Mouse (Mus musculus) hindbrain, embryonic 13.5 days (tissue): ENCODE measurements around the gene Ankrd9. TPM values are rescaled to one million over a fixed set of nuclear protein-coding genes. Genes with fewer than 3 reads are reported as not detected.

Source experiments
- ATAC-seq: fragments of 200-750 bp; cut with Nextera tagmentation; 2 replicates; pipeline ENCODE4 v1.8.0; 2017; ENCODE audit warnings: moderate TSS enrichment; ENCODE audit not compliant: low FRiP score
- H3K27ac ChIP-seq: fragments of 300-500 bp; sonication (generic); 2 replicates; pipeline ENCODE4 v1.5.1; 2015; ENCODE audit warnings: inconsistent platforms, mild to moderate bottlenecking, moderate library complexity
- H3K27me3 ChIP-seq: fragments of 300-500 bp; sonication (generic); 2 replicates; pipeline ENCODE4 v1.6.1; 2015; ENCODE audit warnings: mild to moderate bottlenecking, inconsistent platforms
- H3K36me3 ChIP-seq: fragments of 300-500 bp; sonication (generic); 2 replicates; pipeline ENCODE4 v1.6.1; 2015; ENCODE audit warnings: mild to moderate bottlenecking, inconsistent platforms
- H3K4me1 ChIP-seq: fragments of 300-500 bp; sonication (generic); replicated peaks from 2 replicates; pipeline ENCODE4 v1.6.1; 2015; ENCODE audit warnings: inconsistent platforms
- H3K4me2 ChIP-seq: fragments of 300-500 bp; sonication (generic); 2 replicates; pipeline ENCODE4 v1.6.1; 2015; ENCODE audit warnings: inconsistent platforms, mild to moderate bottlenecking, moderate library complexity
- H3K4me3 ChIP-seq: fragments of 300-500 bp; sonication (generic); 2 replicates; pipeline ENCODE4 v1.5.1; 2015; ENCODE audit warnings: mild to moderate bottlenecking, inconsistent platforms
- H3K9ac ChIP-seq: fragments of 300-500 bp; sonication (generic); 2 replicates; pipeline ENCODE4 v1.6.1; 2015; ENCODE audit warnings: mild to moderate bottlenecking, inconsistent platforms
- H3K9me3 ChIP-seq: fragments of 300-500 bp; sonication (generic); 2 replicates; pipeline ENCODE4 v1.6.1; 2016; ENCODE audit warnings: inconsistent platforms
- WGBS: fragments of 180-500 bp; shearing (Covaris S2); methylation state at CpG from one replicate; pipeline ENCODE4 v1.1.7; 2015; 5-methylcytosine and 5-hydroxymethylcytosine counted together
- polyA plus RNA-seq: library from polyadenylated mRNA; unstranded; fragments of >200 nt; fragmentation: Nextera tagmentation; extraction: Ambion mirVana; gene quantifications from 2 replicates; pipeline ENCODE4 v1.2.1, GENCODE M21; 2015

Gene Ankrd9
- polyA plus RNA-seq, 1 experiment from 2014 or later, result 6.8 TPM

GRCm38 (mm10) chr12:110950151-110950550 lies 28.7 kb downstream of the Ankrd9 start:
- WGBS, result 79% methylated on average over 4 of the region's 4 CpGs
- Histone ChIP-seq H3K4me3 (no peak overlapping the region), H3K27me3 (no peaks in the 10 kb centered on the region), H3K9ac (no peak overlapping the region), H3K36me3 (peaks cover 54% of the 10 kb centered on the region), H3K9me3 (no peaks in the 10 kb centered on the region), H3K4me1 (no peaks in the 10 kb centered on the region), H3K27ac (no peak overlapping the region), H3K4me2 (no peak overlapping the region)
- no peak for ATAC-seq

GRCm38 (mm10) chr12:110949410-110949809 lies 29.4 kb downstream of the Ankrd9 start:
- Histone ChIP-seq H3K9ac (no peak overlapping the region), H3K36me3 (peaks cover 54% of the 10 kb centered on the region), H3K4me2 (no peak overlapping the region), H3K4me3 (no peak overlapping the region), H3K4me1 (no peaks in the 10 kb centered on the region), H3K27ac (no peak overlapping the region), H3K9me3 (no peaks in the 10 kb centered on the region), H3K27me3 (no peaks in the 10 kb centered on the region)
- ATAC-seq, result no peak
- 97% methylated on average over 1 of the region's 1 CpGs for WGBS

GRCm38 (mm10) chr12:110948910-110949201 lies 30.0 kb downstream of the Ankrd9 start:
- Histone ChIP-seq H3K4me3 (no peak overlapping the region), H3K27me3 (no peaks in the 10 kb centered on the region), H3K4me1 (no peaks in the 10 kb centered on the region), H3K4me2 (no peak overlapping the region), H3K36me3 (peaks cover 54% of the 10 kb centered on the region), H3K9me3 (no peaks in the 10 kb centered on the region), H3K27ac (no peak overlapping the region), H3K9ac (no peak overlapping the region)
- ATAC-seq, result no peak
- 90% methylated on average over 3 of the region's 3 CpGs for WGBS

DNA sequence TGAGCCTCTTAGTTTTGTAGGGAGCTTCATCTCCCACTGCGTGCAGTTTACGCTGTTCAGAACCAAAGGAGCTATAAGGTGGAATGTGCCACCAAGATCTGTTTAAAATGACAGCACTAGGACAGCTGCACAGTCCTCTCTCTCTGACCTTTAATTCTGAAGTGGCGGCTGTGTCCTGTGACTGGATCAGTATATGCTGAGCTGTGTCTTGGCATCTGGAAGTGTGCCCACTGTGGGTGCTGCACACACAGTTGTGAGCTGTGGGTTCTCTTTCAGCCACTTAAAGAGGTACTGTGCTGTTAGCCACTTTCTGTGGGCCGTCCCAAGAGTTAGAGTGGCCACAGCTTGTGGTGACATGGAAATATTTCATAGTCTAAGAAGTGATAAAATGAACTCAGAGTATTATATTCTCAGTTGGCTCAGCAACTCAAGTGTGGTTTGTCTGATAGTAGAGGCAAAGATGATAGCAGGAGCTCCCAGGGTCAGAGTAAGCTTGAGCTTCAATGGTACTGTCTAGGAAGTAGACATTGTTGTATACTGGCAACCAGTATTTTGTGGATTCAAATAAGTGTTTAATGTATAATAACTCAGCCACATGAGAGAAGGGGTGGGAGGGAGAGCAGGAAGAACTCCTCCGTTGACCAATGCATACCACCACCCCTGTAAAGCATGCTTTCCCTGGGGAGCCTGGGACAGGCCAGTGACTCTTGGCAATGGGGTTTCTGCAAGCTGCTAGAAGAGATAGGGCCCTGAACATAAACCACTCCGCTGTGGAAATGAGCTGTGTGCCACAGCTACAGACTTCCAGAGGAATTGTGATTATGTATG lies 30.5 kb downstream of the Ankrd9 start:
- peaks cover 59% of the 10 kb centered on the region for H3K36me3 ChIP-seq
- H3K27me3 ChIP-seq, result no peaks in the 10 kb centered on the region
- H3K9ac ChIP-seq, result no peak overlapping the region
- no peak overlapping the region for H3K4me3 ChIP-seq
- 95% methylated on average over 6 of the region's 6 CpGs for WGBS
- no peaks in the 10 kb centered on the region for H3K9me3 ChIP-seq
- H3K27ac ChIP-seq, result no peak overlapping the region
- no peak for ATAC-seq
- no peaks in the 10 kb centered on the region for H3K4me1 ChIP-seq
- no peak overlapping the region for H3K4me2 ChIP-seq

DNA sequence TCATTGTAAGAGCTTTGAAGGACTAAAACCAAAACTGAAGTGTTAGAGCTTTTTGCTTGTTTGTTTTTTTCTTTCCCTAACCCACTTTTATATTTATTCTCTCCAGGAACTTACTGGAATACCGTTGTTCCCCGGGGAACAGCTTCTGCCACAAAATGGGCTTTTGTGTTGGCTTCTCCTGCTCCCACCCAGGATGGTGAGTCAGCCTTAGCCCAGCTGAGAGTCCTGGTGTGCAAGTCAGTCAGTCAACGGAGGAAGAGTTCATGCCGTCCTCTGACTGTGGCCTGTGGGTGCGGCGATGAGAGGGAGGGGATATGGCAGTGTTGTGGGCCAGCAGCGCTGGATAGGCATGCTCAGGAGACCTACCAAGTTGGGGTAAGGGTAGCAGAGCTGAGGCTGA lies 32.6 kb downstream of the Ankrd9 start:
- Histone ChIP-seq H3K4me3 (no peak overlapping the region), H3K27ac (no peak overlapping the region), H3K4me1 (no peaks in the 10 kb centered on the region), H3K9ac (no peak overlapping the region), H3K4me2 (no peak overlapping the region), H3K36me3 (peaks cover 73% of the 10 kb centered on the region), H3K27me3 (no peaks in the 10 kb centered on the region), H3K9me3 (no peaks in the 10 kb centered on the region)
- 91% methylated on average over 7 of the region's 7 CpGs for WGBS
- ATAC-seq, result no peak

DNA sequence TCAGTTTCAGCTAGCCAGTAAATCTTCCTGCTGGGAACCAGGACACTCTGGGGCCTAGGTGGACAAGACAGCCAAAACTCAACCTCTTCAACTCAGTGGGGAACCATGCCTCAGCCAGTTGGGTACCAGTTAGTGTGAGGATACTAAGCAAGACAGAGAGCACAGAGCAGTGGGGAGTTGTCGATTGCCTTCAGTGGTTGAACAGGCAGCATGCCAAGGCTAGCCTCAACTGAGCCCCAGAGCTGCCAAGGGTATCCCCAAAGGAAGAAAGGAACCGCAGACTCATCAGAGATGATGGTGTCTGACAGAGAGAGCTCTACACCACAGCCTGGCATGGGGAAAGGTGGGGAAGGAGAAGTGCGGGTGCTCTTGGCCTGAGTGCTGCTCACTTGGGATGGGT lies 38.0 kb downstream of the Ankrd9 start:
- no peak overlapping the region for H3K4me2 ChIP-seq
- no peak for ATAC-seq
- H3K4me3 ChIP-seq, result no peak overlapping the region
- no peaks in the 10 kb centered on the region for H3K9me3 ChIP-seq
- no peak overlapping the region for H3K27ac ChIP-seq
- no peaks in the 10 kb centered on the region for H3K27me3 ChIP-seq
- peaks cover 71% of the 10 kb centered on the region for H3K36me3 ChIP-seq
- no peaks in the 10 kb centered on the region for H3K4me1 ChIP-seq
- H3K9ac ChIP-seq, result no peak overlapping the region; the same call in 1 of the 2 replicates
- 86% methylated on average over 3 of the region's 3 CpGs for WGBS

GRCm38 (mm10) chr12:110939385-110939784 lies 39.5 kb downstream of the Ankrd9 start:
- Histone ChIP-seq H3K4me3 (no peak overlapping the region), H3K9me3 (no peaks in the 10 kb centered on the region), H3K27ac (no peak overlapping the region), H3K36me3 (peaks cover 57% of the 10 kb centered on the region), H3K9ac (no peak overlapping the region), H3K4me2 (no peak overlapping the region), H3K4me1 (no peaks in the 10 kb centered on the region), H3K27me3 (no peaks in the 10 kb centered on the region)
- ATAC-seq, result no peak
- WGBS, result 97% methylated on average over 5 of the region's 5 CpGs

DNA sequence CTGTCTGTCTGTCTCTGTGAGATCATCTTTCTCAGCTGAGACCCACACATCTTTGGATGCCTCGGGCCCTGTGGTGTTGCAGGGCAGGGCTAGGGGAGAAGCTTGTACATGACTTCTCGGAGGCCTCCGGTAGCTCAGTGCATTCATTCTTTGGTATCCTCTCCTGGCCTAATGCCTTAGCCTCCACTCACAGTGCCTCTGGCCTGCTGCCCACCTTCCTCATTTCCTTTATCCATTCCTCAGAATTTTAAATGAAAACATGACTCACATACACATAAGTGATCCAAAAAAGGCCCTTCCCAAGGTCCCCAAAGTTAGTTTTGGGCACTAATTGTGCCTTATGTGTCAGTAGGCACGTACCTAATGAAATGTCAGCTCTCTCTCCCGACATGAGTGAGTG lies 41.3 kb downstream of the Ankrd9 start:
- no peaks in the 10 kb centered on the region for H3K27me3 ChIP-seq
- no peak for ATAC-seq
- no peak overlapping the region for H3K4me3 ChIP-seq
- no peak overlapping the region for H3K4me2 ChIP-seq
- peaks cover 61% of the 10 kb centered on the region for H3K36me3 ChIP-seq
- WGBS, result 93% methylated on average over 5 of the region's 5 CpGs
- H3K27ac ChIP-seq, result no peak overlapping the region
- H3K9me3 ChIP-seq, result no peaks in the 10 kb centered on the region
- no peak overlapping the region for H3K9ac ChIP-seq
- no peaks in the 10 kb centered on the region for H3K4me1 ChIP-seq

DNA sequence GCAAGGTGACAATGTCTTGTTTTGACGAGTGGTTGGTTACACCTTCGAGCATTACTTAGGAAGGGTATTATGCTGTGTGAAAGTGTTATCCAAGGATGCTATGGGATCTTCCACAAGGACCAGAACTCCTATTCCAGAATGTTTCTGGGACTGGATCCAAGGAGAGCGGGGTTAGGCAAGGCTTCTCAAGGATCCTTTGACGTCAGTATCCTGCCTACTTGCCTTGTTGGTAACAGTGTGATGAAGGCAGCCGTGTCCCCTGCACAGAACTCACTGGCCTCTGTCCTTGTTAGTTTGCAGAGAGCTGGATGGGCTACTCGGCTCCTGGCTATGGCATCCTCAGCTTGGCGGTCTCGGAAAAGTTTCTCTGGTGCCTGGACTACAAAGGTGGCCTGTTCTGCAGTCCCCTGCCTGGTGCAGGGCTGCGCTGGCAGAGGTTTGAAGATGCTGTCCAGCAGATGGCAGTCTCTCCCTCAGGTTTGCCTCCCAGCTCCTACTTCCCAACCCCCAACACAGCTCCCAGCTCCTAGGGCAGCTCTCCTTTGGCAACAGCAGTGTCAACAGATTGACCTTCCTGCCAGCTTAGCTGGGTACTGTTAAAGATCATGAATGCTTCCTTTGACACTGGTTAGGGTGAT lies 42.7 kb downstream of the Ankrd9 start:
- H3K9ac ChIP-seq, result 0 out of 2 replicates have a peak overlapping the region, but pooled peaks have one; percentile 5
- H3K4me1 ChIP-seq, result no peaks in the 10 kb centered on the region
- peaks cover 65% of the 10 kb centered on the region for H3K36me3 ChIP-seq
- peak; percentile 83 for ATAC-seq
- 59% methylated on average over 9 of the region's 9 CpGs for WGBS
- no peaks in the 10 kb centered on the region for H3K9me3 ChIP-seq
- no peak overlapping the region for H3K27ac ChIP-seq
- no peak overlapping the region for H3K4me3 ChIP-seq
- H3K27me3 ChIP-seq, result no peaks in the 10 kb centered on the region
- no peak overlapping the region for H3K4me2 ChIP-seq

- H3K4me2 ChIP-seq, result no peak overlapping the region
- H3K4me3 ChIP-seq, result no peak overlapping the region
- no peak overlapping the region for H3K9ac ChIP-seq
- 86% methylated on average over 5 of the region's 5 CpGs for WGBS
- H3K27ac ChIP-seq, result no peak overlapping the region
- H3K9me3 ChIP-seq, result no peaks in the 10 kb centered on the region
- no peaks in the 10 kb centered on the region for H3K27me3 ChIP-seq
- no peaks in the 10 kb centered on the region for H3K4me1 ChIP-seq
- ATAC-seq, result no peak
- H3K36me3 ChIP-seq, result peaks cover 52% of the 10 kb centered on the region
These were observed 46.0 kb downstream of the Ankrd9 start for GRCm38 (mm10) chr12:110932820-110933219.

Other genes with a start within 250 kb of the Ankrd9 start
- 26.0 and 26.3 TPM in 2 replicates for gene Wdr20, start 241.1 kb downstream of the Ankrd9 start, polyA plus RNA-seq
- gene Mok, start 138.1 kb downstream of the Ankrd9 start, polyA plus RNA-seq, result 12.5 and 13.4 TPM in 2 replicates
- 4.0 and 4.6 TPM in 2 replicates for gene Zfp839, start 128.8 kb downstream of the Ankrd9 start, polyA plus RNA-seq
- 67.3 and 67.4 TPM in 2 replicates for gene Cinp, start 89.9 kb downstream of the Ankrd9 start, polyA plus RNA-seq
- 6.4 and 7.3 TPM in 2 replicates for gene Tecpr2, start 89.8 kb downstream of the Ankrd9 start, polyA plus RNA-seq
- gene Rcor1, start 60.3 kb upstream of the Ankrd9 start, polyA plus RNA-seq, result 5.2 and 5.6 TPM in 2 replicates
- gene Traf3, start 187.3 kb upstream of the Ankrd9 start, polyA plus RNA-seq, result 15.6 and 17.0 TPM in 2 replicates
- gene 4930595D18Rik, start 205.5 kb upstream of the Ankrd9 start, polyA plus RNA-seq, result 0.21 TPM in 1 of 2 replicates, not detected in the other